Mouse (Mus musculus) stomach, embryonic 16.5 days (tissue): ENCODE measurements at regions not wholly inside any gene's neighbourhood (a gene's known extent, or its start where the extent isn't known, plus 50 kb on each side); places are given as distances from the start of the nearest gene placed in this dataset.

Experiments
- ATAC-seq: fragments of 200-750 bp; cut with Nextera tagmentation; 2 replicates; pipeline ENCODE4 v1.8.0; 2017; ENCODE audit warnings: moderate number of reproducible peaks, moderate TSS enrichment; ENCODE audit not compliant: insufficient read depth, low FRiP score
- H3K27ac ChIP-seq: fragments of 300-500 bp; sonication (generic); 2 replicates; pipeline ENCODE4 v1.5.1; 2014; ENCODE audit warnings: low read length
- H3K27me3 ChIP-seq: fragments of 300-500 bp; sonication (generic); 2 replicates; pipeline ENCODE4 v1.6.1; 2014; ENCODE audit warnings: low read length, control low read depth, mixed read lengths; ENCODE audit not compliant: control insufficient read depth, insufficient read depth
- H3K36me3 ChIP-seq: fragments of 300-500 bp; sonication (generic); 2 replicates; pipeline ENCODE4 v1.6.1; 2014; ENCODE audit warnings: low read length; ENCODE audit not compliant: control insufficient read depth, insufficient read depth
- H3K4me1 ChIP-seq: fragments of 300-500 bp; sonication (generic); 2 replicates; pipeline ENCODE4 v1.6.1; 2014; ENCODE audit warnings: low read length, control low read depth, mixed read lengths; ENCODE audit not compliant: control insufficient read depth, insufficient read depth
- H3K4me2 ChIP-seq: fragments of 300-500 bp; sonication (generic); 2 replicates; pipeline ENCODE4 v1.6.1; 2014; ENCODE audit warnings: low read depth, low read length, mixed read lengths
- H3K4me3 ChIP-seq: fragments of 300-500 bp; sonication (generic); replicated peaks from 2 replicates; pipeline ENCODE4 v1.5.1; 2014; ENCODE audit warnings: mild to moderate bottlenecking, low read length
- H3K9ac ChIP-seq: fragments of 300-500 bp; sonication (generic); 2 replicates; pipeline ENCODE4 v1.6.1; 2014; ENCODE audit warnings: low read length
- H3K9me3 ChIP-seq: fragments of 300-500 bp; sonication (generic); replicated peaks from 2 replicates; pipeline ENCODE4 v1.6.1; 2016; ENCODE audit warnings: low read length, control low read depth; ENCODE audit not compliant: control insufficient read depth
- WGBS: fragments of 180-500 bp; shearing (Covaris S2); extraction: QIAGEN DNeasy Blood & Tissue Kit; methylation state at CpG from one replicate; pipeline ENCODE4 v1.1.7; 2014; 5-methylcytosine and 5-hydroxymethylcytosine counted together

DNA sequence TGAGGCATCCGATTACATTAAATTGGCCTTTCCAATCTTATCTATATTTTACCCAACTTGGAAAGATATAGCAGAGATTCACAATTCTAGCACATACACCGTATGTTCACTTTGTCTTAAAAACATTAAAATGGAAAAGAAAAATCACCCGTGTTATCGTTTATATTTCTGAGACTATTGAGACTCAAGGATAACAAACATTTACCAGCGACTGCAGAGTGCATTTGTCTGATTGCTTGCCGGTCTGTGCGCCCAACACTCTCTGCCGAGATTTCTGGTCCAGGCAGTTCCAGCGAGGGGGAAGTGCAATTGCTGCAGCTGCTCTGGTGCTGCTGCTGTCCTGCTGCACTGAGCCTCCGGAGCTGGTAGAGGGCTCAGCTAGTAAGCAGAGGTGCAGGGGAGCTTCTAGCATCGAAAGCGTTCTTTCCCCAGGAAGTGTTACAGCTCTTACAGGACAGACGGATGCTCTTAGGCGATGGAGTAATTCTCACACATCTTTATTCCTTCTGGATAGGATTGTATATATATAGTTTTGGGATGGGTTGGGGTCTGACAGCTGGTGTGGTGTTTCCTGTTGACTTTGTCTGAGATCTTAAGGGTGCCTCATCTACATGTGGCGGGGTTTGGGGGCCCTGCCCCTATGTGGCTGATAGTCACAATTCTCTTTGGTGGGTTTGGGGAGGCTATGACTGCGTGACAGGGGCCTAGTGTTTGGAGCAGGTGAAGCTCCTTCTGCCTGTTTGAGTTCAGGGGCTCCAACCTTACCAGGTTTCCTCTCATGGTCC, 79.7 kb upstream of the Cwc22 start:
- H3K4me1 ChIP-seq = no peaks in the 10 kb centered on the region
- WGBS = 52% methylated on average over 16 of the region's 16 CpGs

DNA sequence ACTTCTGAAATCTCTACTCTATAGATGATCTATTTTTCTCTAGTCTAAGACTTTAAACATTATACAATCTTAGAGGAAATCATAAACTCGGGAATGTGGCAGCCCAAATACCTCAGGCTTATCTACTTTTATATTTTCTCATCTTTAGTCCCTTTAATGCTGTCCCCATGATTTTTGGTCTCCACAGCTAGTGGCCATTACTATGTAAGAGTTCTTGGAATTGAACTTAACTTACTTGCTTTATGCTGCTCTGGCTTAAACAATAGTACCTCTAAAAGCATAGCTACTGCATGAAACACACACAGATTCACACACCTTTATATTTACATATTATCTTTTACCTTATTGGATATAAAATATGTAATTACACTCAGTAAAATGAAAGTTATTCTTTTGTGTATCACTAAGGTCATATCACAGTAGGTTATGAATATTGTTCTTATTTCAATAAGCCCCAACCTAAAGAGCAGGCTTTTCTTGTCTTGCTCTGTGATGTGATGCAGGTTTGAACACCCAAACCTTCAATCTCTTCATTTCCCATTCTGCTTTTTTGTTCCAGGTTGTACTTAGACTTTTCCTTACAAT, 78.9 kb upstream of the Cwc22 start:
- Histone ChIP-seq H3K9me3 (no peaks in the 10 kb centered on the region), H3K4me1 (no peaks in the 10 kb centered on the region), H3K27ac (no peak overlapping the region), H3K4me3 (no peak overlapping the region), H3K4me2 (no peak overlapping the region), H3K27me3 (no peaks in the 10 kb centered on the region), H3K36me3 (no peaks in the 10 kb centered on the region), H3K9ac (no peak overlapping the region)
- no peak for ATAC-seq
- WGBS = 76% methylated on average over 1 of the region's 1 CpGs

More for the DNA sequence above, 79.7 kb upstream of the Cwc22 start:
- Histone ChIP-seq H3K27ac (no peak overlapping the region), H3K4me2 (no peak overlapping the region), H3K9me3 (no peaks in the 10 kb centered on the region), H3K9ac (no peak overlapping the region), H3K27me3 (no peaks in the 10 kb centered on the region), H3K4me3 (no peak overlapping the region), H3K36me3 (no peaks in the 10 kb centered on the region)
- no peak for ATAC-seq

- H3K27ac ChIP-seq = no peak overlapping the region
- no peak overlapping the region for H3K4me3 ChIP-seq
- 54% methylated on average over 4 of the region's 4 CpGs for WGBS
- H3K9me3 ChIP-seq = no peaks in the 10 kb centered on the region
- no peak for ATAC-seq
- no peaks in the 10 kb centered on the region for H3K27me3 ChIP-seq
- H3K36me3 ChIP-seq = no peaks in the 10 kb centered on the region
- no peak overlapping the region for H3K4me2 ChIP-seq
- H3K4me1 ChIP-seq = no peaks in the 10 kb centered on the region
- no peak overlapping the region for H3K9ac ChIP-seq
Measured at GRCm38 (mm10) chr2:78023916-78024685, 77.9 kb upstream of the Cwc22 start.

DNA sequence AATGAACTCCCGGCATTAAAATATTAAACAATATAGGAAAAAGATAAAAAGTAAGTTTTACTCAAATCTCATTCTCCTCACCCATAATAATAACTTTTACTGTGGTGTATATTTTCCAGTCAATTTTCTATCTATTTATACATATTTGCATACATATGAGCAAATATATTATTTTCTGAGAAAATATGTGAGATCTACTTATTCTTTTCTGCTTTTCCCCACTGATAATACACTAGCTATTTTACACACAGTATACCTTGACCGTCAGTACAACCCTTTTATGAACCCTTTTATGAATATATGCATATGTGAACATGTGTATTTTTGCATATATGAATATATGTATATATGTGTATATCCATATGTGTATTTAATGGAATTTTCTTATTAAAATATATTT, 77.2 kb upstream of the Cwc22 start:
- Histone ChIP-seq H3K4me1 (no peaks in the 10 kb centered on the region), H3K4me3 (no peak overlapping the region), H3K9ac (no peak overlapping the region), H3K27me3 (no peaks in the 10 kb centered on the region), H3K36me3 (no peaks in the 10 kb centered on the region), H3K4me2 (no peak overlapping the region), H3K27ac (no peak overlapping the region), H3K9me3 (no peaks in the 10 kb centered on the region)
- WGBS = 84% methylated on average over 2 of the region's 2 CpGs
- no peak for ATAC-seq

DNA sequence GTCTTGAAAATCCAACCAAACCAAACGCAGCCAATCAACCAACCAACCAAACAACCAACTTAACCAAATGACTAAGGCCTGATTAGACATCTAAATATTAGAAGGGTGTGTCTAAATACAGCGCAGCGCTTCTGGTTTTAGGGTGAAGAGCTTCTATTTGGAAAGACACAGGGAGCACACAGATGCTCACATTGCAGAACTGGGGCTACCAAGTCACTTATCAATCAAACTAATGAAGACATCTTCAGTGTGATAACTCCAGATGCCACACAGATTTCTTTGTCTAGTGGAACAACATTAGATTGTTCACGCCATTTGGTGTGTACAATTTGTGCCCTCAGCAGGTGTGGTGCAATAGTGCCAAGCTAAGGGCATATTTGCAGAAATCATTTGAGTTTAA, 76.6 kb upstream of the Cwc22 start:
- H3K27ac ChIP-seq = no peak overlapping the region
- 75% methylated on average over 4 of the region's 4 CpGs for WGBS
- no peaks in the 10 kb centered on the region for H3K27me3 ChIP-seq
- no peaks in the 10 kb centered on the region for H3K36me3 ChIP-seq
- no peak overlapping the region for H3K4me2 ChIP-seq
- no peak for ATAC-seq
- H3K9me3 ChIP-seq = no peaks in the 10 kb centered on the region
- H3K4me1 ChIP-seq = no peaks in the 10 kb centered on the region
- no peak overlapping the region for H3K4me3 ChIP-seq
- H3K9ac ChIP-seq = no peak overlapping the region

- Histone ChIP-seq H3K4me3 (no peak overlapping the region), H3K36me3 (no peaks in the 10 kb centered on the region), H3K27ac (no peak overlapping the region), H3K9me3 (no peaks in the 10 kb centered on the region), H3K4me1 (no peaks in the 10 kb centered on the region), H3K4me2 (no peak overlapping the region), H3K9ac (no peak overlapping the region), H3K27me3 (no peaks in the 10 kb centered on the region)
- ATAC-seq = no peak
- WGBS = 17% methylated on average over 5 of the region's 5 CpGs
Measured at GRCm38 (mm10) chr2:78021905-78022304, 75.7 kb upstream of the Cwc22 start.

DNA sequence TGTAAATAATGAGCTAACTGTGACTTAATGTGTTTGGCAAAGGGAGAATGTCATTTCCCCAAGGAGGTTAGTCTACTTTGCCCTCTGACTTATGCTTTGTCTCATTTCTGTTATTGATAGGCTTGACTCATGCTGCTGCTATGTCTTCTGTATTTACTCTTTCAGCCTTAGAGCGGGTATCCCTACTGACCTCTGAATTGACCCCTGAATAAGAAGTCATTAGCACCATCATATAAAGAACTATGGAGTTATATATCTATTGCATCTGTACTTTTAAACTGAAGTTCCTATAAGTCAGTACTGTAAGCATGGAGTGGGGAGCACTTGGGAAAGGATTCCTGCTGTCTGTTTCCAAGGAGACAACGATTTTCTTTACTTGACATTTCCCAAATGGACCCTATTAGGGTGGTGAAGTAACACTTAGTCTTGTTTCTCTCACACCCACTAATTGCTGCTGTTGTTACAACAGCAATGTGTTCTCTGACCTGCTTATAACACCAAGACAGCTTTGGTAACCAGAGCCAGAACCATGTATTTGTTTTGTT, 75.3 kb upstream of the Cwc22 start:
- no peak overlapping the region for H3K9ac ChIP-seq
- H3K36me3 ChIP-seq = no peaks in the 10 kb centered on the region
- no peak for ATAC-seq
- no peaks in the 10 kb centered on the region for H3K4me1 ChIP-seq
- no peaks in the 10 kb centered on the region for H3K27me3 ChIP-seq
- 36% methylated on average over 2 of the region's 2 CpGs for WGBS
- no peak overlapping the region for H3K4me2 ChIP-seq
- no peaks in the 10 kb centered on the region for H3K9me3 ChIP-seq
- no peak overlapping the region for H3K27ac ChIP-seq
- H3K4me3 ChIP-seq = no peak overlapping the region

- H3K9me3 ChIP-seq = no peaks in the 10 kb centered on the region
- no peaks in the 10 kb centered on the region for H3K27me3 ChIP-seq
- no peak overlapping the region for H3K9ac ChIP-seq
- no peak overlapping the region for H3K4me3 ChIP-seq
- no peaks in the 10 kb centered on the region for H3K36me3 ChIP-seq
- no peak overlapping the region for H3K4me2 ChIP-seq
- 85% methylated on average over 3 of the region's 3 CpGs for whole genome bisulfite sequencing
- H3K4me1 ChIP-seq = no peaks in the 10 kb centered on the region
- no peak overlapping the region for H3K27ac ChIP-seq
- no peak for ATAC-seq
Measured at GRCm38 (mm10) chr2:78020516-78020915, 74.3 kb upstream of the Cwc22 start.

- no peak for ATAC-seq
- H3K9ac ChIP-seq = no peak overlapping the region
- H3K9me3 ChIP-seq = no peaks in the 10 kb centered on the region
- no peak overlapping the region for H3K4me3 ChIP-seq
- H3K4me2 ChIP-seq = no peak overlapping the region
- no peaks in the 10 kb centered on the region for H3K27me3 ChIP-seq
- no peak overlapping the region for H3K27ac ChIP-seq
- no peaks in the 10 kb centered on the region for H3K4me1 ChIP-seq
- no peaks in the 10 kb centered on the region for H3K36me3 ChIP-seq
- WGBS = 88% methylated on average over 3 of the region's 3 CpGs
Measured at GRCm38 (mm10) chr2:78019916-78020315, 73.7 kb upstream of the Cwc22 start.
